Mouse (Mus musculus) monocyte, adult 5-6 weeks (primary cell): ENCODE measurements around the gene Zfp488. TPM values are rescaled to one million over a fixed set of nuclear protein-coding genes. Genes with fewer than 3 reads are reported as not detected.

Experiments used
- ATAC-seq: fragments of 153-309, 156-312 bp; replicated peaks from 2 replicates; pipeline ENCODE4 v1.8.0; 2017; ENCODE audit warnings: mild to moderate bottlenecking; ENCODE audit not compliant: low TSS enrichment, insufficient number of reproducible peaks, severe bottlenecking, poor library complexity, low FRiP score
- total RNA-seq: library from RNA; stranded (forward); fragments of 200-1000, 200-491, 200-594 nt; gene quantifications from 3 replicates; pipeline ENCODE4 v1.2.3, GENCODE M21; 2017

Zfp488 gene
- total RNA-seq, 1 experiment from 2014 or later, result not detected

- ATAC-seq, result no peak
Observed at GRCm38 (mm10) chr14:33956055-33956454, 22.5 kb downstream of the Zfp488 start.

- ATAC-seq, result no peak
Observed at GRCm38 (mm10) chr14:33953761-33954160, 24.8 kb downstream of the Zfp488 start, which contains the start of gene Rbp3. Gene Rbp3 (plus strand): TSS chr14:33954003.

DNA sequence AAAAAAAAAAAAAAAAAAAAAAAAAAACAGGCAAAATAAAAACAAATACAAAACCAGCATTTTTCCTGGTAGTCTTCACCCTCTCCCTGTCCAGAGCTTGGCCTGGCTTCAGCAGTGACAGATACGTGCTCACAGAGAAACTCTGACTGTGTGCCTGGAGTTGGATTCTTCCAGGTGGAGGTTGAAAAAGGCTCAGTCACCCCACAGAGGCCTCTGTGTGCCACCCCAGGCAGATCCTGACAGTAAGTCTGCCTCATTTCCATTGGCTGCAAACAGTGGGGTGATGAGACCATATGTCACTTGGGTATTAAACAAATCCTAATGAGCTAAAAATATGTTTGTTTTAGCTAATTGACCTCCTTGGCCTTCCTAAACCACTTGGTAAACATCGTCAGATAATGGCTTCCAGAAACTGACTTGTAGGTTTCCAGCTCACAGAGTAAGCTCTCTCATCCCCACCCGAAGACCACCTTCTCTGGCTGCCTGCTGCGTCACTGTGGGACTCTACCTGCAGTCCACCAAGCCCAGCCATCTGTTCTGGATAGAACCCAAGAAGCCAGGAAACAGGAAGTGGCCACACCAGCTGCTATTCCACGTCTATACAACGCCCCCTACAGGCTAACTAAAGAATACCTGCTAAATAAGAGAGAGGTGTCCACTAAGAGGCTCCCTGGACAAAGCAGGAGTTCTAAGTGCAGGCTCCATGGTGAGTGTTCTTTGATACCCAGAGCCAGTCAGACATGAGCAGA, 26.2 kb downstream of the Zfp488 start:
- ATAC-seq, result no peak

- ATAC-seq, result no peak
Observed at GRCm38 (mm10) chr14:33946125-33946524, 32.4 kb downstream of the Zfp488 start.

GRCm38 (mm10) chr14:33942222-33942621, 36.3 kb downstream of the Zfp488 start:
- ATAC-seq, result no peak

- ATAC-seq, result no peak
Observed at GRCm38 (mm10) chr14:33940739-33941138, 37.8 kb downstream of the Zfp488 start, which contains the start of gene Gdf2. Gene Gdf2 (plus strand): TSS chr14:33941039.

- ATAC-seq, result no peak
Observed at GRCm38 (mm10) chr14:33939117-33939516, 39.4 kb downstream of the Zfp488 start.

DNA sequence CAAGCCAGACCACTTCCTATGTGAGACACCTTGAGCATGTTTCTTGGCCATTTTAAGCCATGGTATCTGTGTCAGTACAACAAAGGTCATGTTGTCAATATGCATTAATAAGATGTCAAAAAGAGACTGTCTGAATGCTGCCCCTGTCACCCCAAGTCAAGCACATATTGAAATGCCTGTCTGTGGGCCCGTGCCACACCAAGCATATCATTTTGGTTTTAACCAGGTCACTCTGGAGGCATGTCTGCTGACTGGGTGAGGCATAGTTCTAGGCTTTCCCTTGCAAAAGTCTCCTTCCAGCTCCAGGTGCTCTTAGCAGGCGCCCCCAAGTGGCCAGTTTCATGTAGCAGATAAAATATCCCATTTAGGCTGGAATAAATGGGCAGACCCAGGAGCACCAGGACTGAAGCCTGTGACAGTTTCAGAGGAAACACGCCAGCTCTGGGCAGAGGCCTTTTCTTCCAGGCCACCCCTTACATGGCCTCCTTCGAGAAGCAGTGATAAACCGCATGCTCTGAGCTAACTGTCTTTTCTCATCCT, 44.7 kb downstream of the Zfp488 start:
- ATAC-seq, result no peak

DNA sequence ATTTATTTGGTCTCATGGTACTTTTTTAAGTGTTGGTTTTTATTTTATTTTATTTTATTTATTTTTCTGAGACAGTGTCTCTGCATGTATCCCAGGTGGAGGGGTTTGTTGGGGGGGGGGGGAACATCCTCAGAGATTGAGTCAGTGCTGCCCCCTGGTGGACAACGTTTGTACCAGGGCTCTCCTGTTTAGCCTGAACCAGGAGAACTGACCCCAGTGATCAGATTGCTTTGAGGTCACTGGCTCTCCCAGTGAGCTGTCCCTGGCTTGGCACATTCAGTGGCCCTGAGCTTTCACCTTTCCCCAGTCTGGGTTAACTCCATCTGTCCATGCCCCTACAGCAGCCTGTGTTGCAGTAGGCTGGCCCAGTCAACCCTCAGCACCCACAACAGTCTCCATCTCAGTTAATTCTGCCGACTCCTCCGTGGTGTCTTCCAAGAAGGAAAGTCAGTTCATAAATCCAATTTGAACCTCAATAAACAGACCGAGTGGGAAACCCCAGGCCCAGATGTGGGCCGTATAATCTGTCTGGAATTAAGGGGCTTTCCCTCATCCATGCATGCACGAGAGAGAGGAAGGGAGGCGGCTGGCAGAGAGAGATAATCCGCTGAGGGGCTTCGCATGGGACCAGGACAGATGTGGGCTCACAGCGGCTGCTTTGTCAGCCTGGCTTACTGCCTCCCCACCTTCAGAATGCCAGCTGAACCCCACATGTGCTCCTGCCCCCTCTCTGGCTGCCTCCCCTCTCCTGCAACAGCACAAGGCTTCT, 45.4 kb downstream of the Zfp488 start:
- ATAC-seq, result no peak

DNA sequence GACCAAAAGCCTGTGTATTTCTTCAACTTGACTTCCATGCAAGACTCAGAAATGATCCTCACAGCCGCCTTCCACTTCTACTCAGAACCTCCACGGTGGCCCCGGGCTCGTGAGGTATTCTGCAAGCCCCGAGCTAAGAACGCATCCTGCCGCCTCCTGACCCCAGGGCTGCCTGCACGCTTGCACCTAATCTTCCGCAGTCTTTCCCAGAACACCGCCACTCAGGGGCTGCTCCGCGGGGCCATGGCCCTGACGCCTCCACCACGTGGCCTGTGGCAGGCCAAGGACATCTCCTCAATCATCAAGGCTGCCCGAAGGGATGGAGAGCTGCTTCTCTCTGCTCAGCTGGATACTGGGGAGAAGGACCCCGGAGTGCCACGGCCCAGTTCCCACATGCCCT, 46.7 kb downstream of the Zfp488 start:
- no peak for ATAC-seq

DNA sequence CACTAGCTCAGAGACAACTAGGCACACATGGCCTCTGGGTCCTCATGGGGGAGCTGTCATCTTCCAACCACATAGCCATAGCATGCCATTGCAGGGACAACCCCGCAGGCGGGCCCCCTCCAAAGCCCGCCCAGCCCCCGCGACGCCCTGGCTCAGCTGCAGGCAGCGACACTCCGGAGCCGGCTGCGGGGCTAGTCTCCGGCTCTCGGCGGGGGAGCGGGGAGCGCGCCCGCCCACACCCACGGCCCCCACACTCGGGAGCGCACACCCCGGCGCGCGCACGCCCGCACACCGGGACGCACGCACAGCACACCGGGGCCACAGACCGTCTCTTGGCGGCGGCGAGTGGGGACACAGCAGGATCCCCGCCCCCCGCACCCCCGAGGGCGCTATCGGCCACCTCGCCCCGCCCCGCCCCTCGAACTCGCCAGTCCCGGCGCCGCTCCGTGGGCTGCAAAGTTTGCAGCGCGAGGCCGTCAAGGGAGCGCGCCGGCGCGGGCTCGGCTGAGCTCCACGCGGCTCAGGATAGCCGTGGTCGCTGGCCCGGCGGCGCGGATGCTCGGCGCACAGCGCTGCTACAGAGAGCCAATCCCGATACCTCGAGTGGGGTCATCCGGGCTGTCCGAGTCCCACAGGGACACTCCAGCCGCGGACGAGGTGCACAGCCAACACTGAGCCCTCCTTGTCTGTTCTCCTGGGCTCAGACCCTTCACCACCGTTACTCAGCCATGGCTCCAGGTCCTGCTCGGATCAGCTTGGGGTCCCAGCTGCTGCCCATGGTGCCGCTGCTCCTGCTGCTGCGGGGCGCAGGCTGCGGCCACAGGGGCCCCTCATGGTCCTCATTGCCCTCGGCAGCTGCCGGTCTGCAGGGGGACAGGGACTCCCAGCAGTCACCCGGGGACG, 55.1 kb downstream of the Zfp488 start, which contains the start of gene Gdf10:
TSS of gene Gdf10 (plus strand) at position 420 of the 903 bp plus-strand sequence.
- no peak for ATAC-seq

GRCm38 (mm10) chr14:33922771-33923167, 55.8 kb downstream of the Zfp488 start:
- no peak for ATAC-seq

DNA sequence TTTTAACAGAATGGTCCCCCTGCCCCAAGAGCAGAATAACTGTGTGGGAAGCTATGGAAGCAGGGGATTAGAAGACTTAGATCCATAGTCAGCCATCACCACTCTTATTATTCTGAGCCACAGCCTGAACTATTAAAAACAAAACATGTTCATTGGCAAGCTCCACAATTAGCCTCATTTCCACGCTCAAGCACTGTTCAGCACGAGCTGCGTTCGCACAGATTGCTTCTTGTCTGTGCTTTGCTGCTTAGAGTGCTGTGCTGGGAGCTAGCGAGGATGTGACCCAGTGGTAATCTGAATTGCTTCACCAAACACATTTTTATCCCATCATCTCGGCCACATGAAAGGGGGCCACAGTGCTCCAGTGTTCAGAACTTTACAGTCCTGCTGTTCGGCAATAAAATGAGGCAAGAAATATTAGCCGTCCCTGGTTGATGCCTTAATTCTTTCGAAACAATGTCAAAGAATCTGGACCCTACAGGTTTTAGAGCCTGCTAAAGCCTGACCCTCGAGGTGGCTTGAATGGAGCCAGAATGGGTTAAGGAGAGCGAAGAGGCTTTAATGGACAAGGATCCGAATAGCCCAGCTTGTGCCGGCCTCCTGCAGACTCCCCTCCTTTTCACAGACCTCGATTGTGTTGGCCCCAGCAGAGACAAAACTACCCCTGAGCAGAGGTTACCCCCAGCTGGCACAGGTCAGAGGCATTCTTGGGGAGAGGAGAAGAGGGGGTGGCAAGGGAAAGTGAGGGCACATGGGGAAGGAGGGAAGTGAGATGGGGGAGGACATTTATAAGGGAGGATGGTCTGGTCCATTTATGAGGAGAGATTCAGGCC, 57.6 kb downstream of the Zfp488 start:
- no peak for ATAC-seq

Other genes starting within 250 kb of the Zfp488 start
- 0.19 TPM in 1 of 3 replicates, not detected in the others for gene Gdf10, start 55.2 kb downstream of the Zfp488 start, total RNA-seq
- not detected in 3 replicates for gene Gdf2, start 37.7 kb downstream of the Zfp488 start, total RNA-seq
- not detected in 3 replicates for gene Rbp3, start 24.8 kb downstream of the Zfp488 start, total RNA-seq
- gene Gm30083, start 36.4 kb upstream of the Zfp488 start, total RNA-seq, result not detected in 3 replicates
- gene Gm5460, start 38.0 kb upstream of the Zfp488 start, total RNA-seq, result not detected in 3 replicates
- gene Antxrl, start 73.9 kb upstream of the Zfp488 start, total RNA-seq, result not detected in 3 replicates
- 3.4 to 4.0 TPM (median 3.6 TPM) in 3 replicates for gene Anxa8, start 107.2 kb upstream of the Zfp488 start, total RNA-seq
- not detected in 3 replicates for gene A630023A22Rik, start 124.0 kb upstream of the Zfp488 start, total RNA-seq
- gene Npy4r, start 173.7 kb upstream of the Zfp488 start, total RNA-seq, result not detected in 3 replicates
- gene Gprin2, start 222.9 kb upstream of the Zfp488 start, total RNA-seq, result 0.10 TPM in 1 of 3 replicates, not detected in the others
- 0.10 to 0.53 TPM in 2 of 3 replicates, not detected in the other for gene Syt15, start 240.8 kb upstream of the Zfp488 start, total RNA-seq